Mouse (Mus musculus) kidney, embryonic 15.5 days (tissue): Measurements from ENCODE around the gene Gpalpp1. TPM values are rescaled to one million over a fixed set of nuclear protein-coding genes. Genes with fewer than 3 reads are reported as not detected.

Experiments
- ATAC-seq: fragments of 200-750 bp; cut with Nextera tagmentation; replicated peaks from 2 replicates; pipeline ENCODE4 v1.8.0; 2017; ENCODE audit warnings: moderate TSS enrichment; ENCODE audit not compliant: low FRiP score
- H3K27ac ChIP-seq: fragments of 300-500 bp; sonication (generic); 2 replicates; pipeline ENCODE4 v1.5.1; 2015; ENCODE audit warnings: mild to moderate bottlenecking, inconsistent platforms
- H3K27me3 ChIP-seq: fragments of 300-500 bp; sonication (generic); 2 replicates; pipeline ENCODE4 v1.6.1; 2015; ENCODE audit warnings: inconsistent platforms
- H3K36me3 ChIP-seq: fragments of 300-500 bp; sonication (generic); 2 replicates; pipeline ENCODE4 v1.6.1; 2015; ENCODE audit warnings: inconsistent platforms
- H3K4me1 ChIP-seq: fragments of 300-500 bp; sonication (generic); 2 replicates; pipeline ENCODE4 v1.6.1; 2015; ENCODE audit warnings: inconsistent platforms
- H3K4me2 ChIP-seq: fragments of 300-500 bp; sonication (generic); 2 replicates; pipeline ENCODE4 v1.6.1; 2015; ENCODE audit warnings: moderate library complexity, mild to moderate bottlenecking, inconsistent platforms
- H3K4me3 ChIP-seq: fragments of 300-500 bp; sonication (generic); replicated peaks from 2 replicates; pipeline ENCODE4 v1.5.1; 2015; ENCODE audit warnings: mild to moderate bottlenecking, inconsistent platforms
- H3K9ac ChIP-seq: fragments of 300-500 bp; sonication (generic); 2 replicates; pipeline ENCODE4 v1.6.1; 2015; ENCODE audit warnings: mild to moderate bottlenecking, inconsistent platforms
- H3K9me3 ChIP-seq: fragments of 300-500 bp; sonication (generic); replicated peaks from 2 replicates; pipeline ENCODE4 v1.6.1; 2016; ENCODE audit warnings: inconsistent platforms
- WGBS: fragments of 180-500 bp; shearing (Covaris S2); methylation state at CpG from one replicate; pipeline ENCODE4 v1.1.7; 2015; ENCODE audit warnings: mixed read lengths; 5-methylcytosine and 5-hydroxymethylcytosine counted together
- polyA plus RNA-seq: library from polyadenylated mRNA; unstranded; fragments of >200 nt; fragmentation: Nextera tagmentation; extraction: Ambion mirVana; gene quantifications from 2 replicates; pipeline ENCODE4 v1.2.1, GENCODE M21; 2015

Gene Gpalpp1
- polyA plus RNA-seq: 12.7 and 14.3 TPM in 2 replicates

GRCm38 (mm10) chr14:76110396-76111221, at the start of gene Gpalpp1, which contains the start of gene Nufip1:
Gpalpp1 (minus strand) TSS chr14:76110760.
Nufip1 (plus strand) TSS chr14:76110891.
- Histone ChIP-seq H3K36me3 (peaks cover 30% of the 10 kb centered on the region), H3K9ac (peak within 1 kb of the TSS; percentile 84), H3K27ac (peak within 1 kb of the TSS; percentile 92), H3K4me1 (peaks cover 20% of the 10 kb centered on the region), H3K9me3 (no peaks in the 10 kb centered on the region), H3K4me2 (peak within 1 kb of the TSS; percentile 83), H3K27me3 (no peaks in the 10 kb centered on the region), H3K4me3 (peak within 1 kb of the TSS; percentile 96)
- WGBS: under 1% methylated on average over 69 of the region's 69 CpGs
- peak; percentile 99 for ATAC-seq

- no peak overlapping the region for H3K27ac ChIP-seq
- H3K9me3 ChIP-seq: no peaks in the 10 kb centered on the region
- ATAC-seq: no peak
- no peaks in the 10 kb centered on the region for H3K27me3 ChIP-seq
- H3K9ac ChIP-seq: no peak overlapping the region
- 59% methylated on average over 5 of the region's 5 CpGs for WGBS
- no peak overlapping the region for H3K4me2 ChIP-seq
- no peak overlapping the region for H3K4me3 ChIP-seq
- H3K4me1 ChIP-seq: peaks cover 3% of the 10 kb centered on the region
- H3K36me3 ChIP-seq: no peaks in the 10 kb centered on the region
These were observed 47.7 kb upstream of the Gpalpp1 start for GRCm38 (mm10) chr14:76158192-76158785.

- Histone ChIP-seq H3K36me3 (no peaks in the 10 kb centered on the region), H3K27me3 (no peaks in the 10 kb centered on the region), H3K9me3 (no peaks in the 10 kb centered on the region), H3K4me2 (peak overlapping the region; percentile 60), H3K4me1 (peaks cover 34% of the 10 kb centered on the region), H3K9ac (no peak overlapping the region), H3K4me3 (no peak overlapping the region), H3K27ac (0 out of 2 replicates have a peak overlapping the region, but pooled peaks have one; percentile 99)
- 35% methylated on average over 6 of the region's 6 CpGs for WGBS
- ATAC-seq: no peak
These were observed 43.3 kb upstream of the Gpalpp1 start for GRCm38 (mm10) chr14:76153828-76154227.

- Histone ChIP-seq H3K4me2 (peak overlapping the region; percentile 60), H3K9ac (peak overlapping the region; percentile 79; the same call in 1 of the 2 replicates), H3K27ac (peak overlapping the region; percentile 99), H3K27me3 (no peaks in the 10 kb centered on the region), H3K4me3 (peak overlapping the region; percentile 65), H3K4me1 (peaks cover 34% of the 10 kb centered on the region), H3K9me3 (no peaks in the 10 kb centered on the region), H3K36me3 (no peaks in the 10 kb centered on the region)
- ATAC-seq: peak; percentile 22; the same call in 1 of the 2 replicates
- 3% methylated on average over 24 of the region's 24 CpGs for WGBS
These were observed 42.6 kb upstream of the Gpalpp1 start for GRCm38 (mm10) chr14:76153003-76153675.

- no peaks in the 10 kb centered on the region for H3K9me3 ChIP-seq
- ATAC-seq: peak; percentile 92
These were observed 41.8 kb upstream of the Gpalpp1 start for GRCm38 (mm10) chr14:76152162-76153002.

GRCm38 (mm10) chr14:76151820-76152161, 41.2 kb upstream of the Gpalpp1 start:
- no peaks in the 10 kb centered on the region for H3K27me3 ChIP-seq
- H3K4me3 ChIP-seq: peak overlapping the region; percentile 65
- H3K9ac ChIP-seq: peak overlapping the region; percentile 79
- WGBS: 0% methylated on average over 10 of the region's 10 CpGs
- H3K36me3 ChIP-seq: no peaks in the 10 kb centered on the region
- H3K27ac ChIP-seq: peak overlapping the region; percentile 99
- H3K4me2 ChIP-seq: peak overlapping the region; percentile 60
- ATAC-seq: no peak
- H3K9me3 ChIP-seq: no peaks in the 10 kb centered on the region
- peaks cover 34% of the 10 kb centered on the region for H3K4me1 ChIP-seq

More at GRCm38 (mm10) chr14:76152162-76153002, 41.8 kb upstream of the Gpalpp1 start:
- Histone ChIP-seq H3K4me3 (peak overlapping the region; percentile 65), H3K36me3 (no peaks in the 10 kb centered on the region), H3K27me3 (no peaks in the 10 kb centered on the region), H3K9ac (peak overlapping the region; percentile 79), H3K27ac (peak overlapping the region; percentile 99), H3K4me1 (peaks cover 34% of the 10 kb centered on the region), H3K4me2 (peak overlapping the region; percentile 60)
- under 1% methylated on average over 41 of the region's 41 CpGs for WGBS

GRCm38 (mm10) chr14:76151011-76151410, 40.5 kb upstream of the Gpalpp1 start:
- no peak overlapping the region for H3K4me3 ChIP-seq
- H3K4me2 ChIP-seq: no peak overlapping the region
- H3K4me1 ChIP-seq: peaks cover 34% of the 10 kb centered on the region
- H3K36me3 ChIP-seq: no peaks in the 10 kb centered on the region
- H3K9ac ChIP-seq: no peak overlapping the region
- 0 out of 2 replicates have a peak overlapping the region, but pooled peaks have one; percentile 18 for H3K27ac ChIP-seq
- no peaks in the 10 kb centered on the region for H3K27me3 ChIP-seq
- ATAC-seq: no peak
- H3K9me3 ChIP-seq: no peaks in the 10 kb centered on the region
- WGBS: 75% methylated on average over 2 of the region's 2 CpGs

GRCm38 (mm10) chr14:76150499-76150898, 39.9 kb upstream of the Gpalpp1 start:
- H3K4me2 ChIP-seq: peak overlapping the region; percentile 55

GRCm38 (mm10) chr14:76149531-76150179, 39.1 kb upstream of the Gpalpp1 start:
- ATAC-seq: no peak
- peak overlapping the region; percentile 33 for H3K4me3 ChIP-seq
- no peaks in the 10 kb centered on the region for H3K27me3 ChIP-seq
- 24% methylated on average over 13 of the region's 13 CpGs for WGBS
- H3K9me3 ChIP-seq: no peaks in the 10 kb centered on the region
- no peak overlapping the region for H3K9ac ChIP-seq
- peak overlapping the region; percentile 55 for H3K4me2 ChIP-seq
- peaks cover 34% of the 10 kb centered on the region for H3K4me1 ChIP-seq
- peak overlapping the region; percentile 56; the same call in 1 of the 2 replicates for H3K27ac ChIP-seq
- no peaks in the 10 kb centered on the region for H3K36me3 ChIP-seq

More at GRCm38 (mm10) chr14:76150499-76150898, 39.9 kb upstream of the Gpalpp1 start:
- H3K4me3 ChIP-seq: no peak overlapping the region
- no peak for ATAC-seq
- peaks cover 34% of the 10 kb centered on the region for H3K4me1 ChIP-seq
- no peaks in the 10 kb centered on the region for H3K9me3 ChIP-seq
- no peak overlapping the region for H3K9ac ChIP-seq
- 0 out of 2 replicates have a peak overlapping the region, but pooled peaks have one; percentile 18 for H3K27ac ChIP-seq
- no peaks in the 10 kb centered on the region for H3K27me3 ChIP-seq
- 84% methylated on average over 11 of the region's 11 CpGs for WGBS
- no peaks in the 10 kb centered on the region for H3K36me3 ChIP-seq

- H3K4me1 ChIP-seq: peaks cover 31% of the 10 kb centered on the region
- H3K9ac ChIP-seq: no peak overlapping the region
- no peaks in the 10 kb centered on the region for H3K27me3 ChIP-seq
- 77% methylated on average over 10 of the region's 10 CpGs for WGBS
- H3K27ac ChIP-seq: no peak overlapping the region
- H3K4me2 ChIP-seq: no peak overlapping the region
- H3K9me3 ChIP-seq: no peaks in the 10 kb centered on the region
- ATAC-seq: no peak
- H3K4me3 ChIP-seq: no peak overlapping the region
- H3K36me3 ChIP-seq: no peaks in the 10 kb centered on the region
These were observed 37.7 kb upstream of the Gpalpp1 start for GRCm38 (mm10) chr14:76148294-76148693.

- ATAC-seq: no peak
- 57% methylated on average over 6 of the region's 6 CpGs for WGBS
- Histone ChIP-seq H3K4me3 (no peak overlapping the region), H3K4me2 (no peak overlapping the region), H3K9me3 (no peaks in the 10 kb centered on the region), H3K27me3 (no peaks in the 10 kb centered on the region), H3K9ac (no peak overlapping the region), H3K36me3 (no peaks in the 10 kb centered on the region), H3K4me1 (peaks cover 26% of the 10 kb centered on the region), H3K27ac (no peak overlapping the region)
These were observed 36.5 kb upstream of the Gpalpp1 start for GRCm38 (mm10) chr14:76147061-76147460.
